Mouse (Mus musculus) ES-Bruce4 (cell line): ENCODE results near the gene Cs. TPM values are rescaled to one million over a fixed set of nuclear protein-coding genes. Genes with fewer than 3 reads are reported as not detected.

Source experiments
- H3K27ac ChIP-seq: 2 replicates; pipeline ENCODE4 v1.5.1; 2012; ENCODE audit warnings: low read length, inconsistent platforms; ENCODE audit not compliant: insufficient read depth
- H3K27me3 ChIP-seq: 2 replicates; pipeline ENCODE4 v1.6.1; 2012; ENCODE audit warnings: mild to moderate bottlenecking, low read length, inconsistent platforms; ENCODE audit not compliant: control insufficient read depth, poor library complexity, insufficient read depth, severe bottlenecking
- H3K36me3 ChIP-seq: 2 replicates; pipeline ENCODE4 v1.6.1; 2012; ENCODE audit warnings: inconsistent platforms, mild to moderate bottlenecking, low read length, moderate library complexity; ENCODE audit not compliant: control insufficient read depth, poor library complexity, insufficient read depth, severe bottlenecking
- H3K4me1 ChIP-seq: one replicate; pipeline ENCODE4 v1.8.1; 2011; ENCODE audit warnings: low read length; ENCODE audit not compliant: control insufficient read depth, insufficient read depth
- H3K4me3 ChIP-seq: 2 replicates; pipeline ENCODE4 v1.5.1; 2011; ENCODE audit warnings: low read depth, mild to moderate bottlenecking, low read length
- H3K9ac ChIP-seq: 2 replicates; pipeline ENCODE4 v1.6.1; 2012; ENCODE audit warnings: low read depth, mild to moderate bottlenecking, inconsistent platforms; ENCODE audit not compliant: poor library complexity, severe bottlenecking
- H3K9me3 ChIP-seq: replicated peaks from 2 replicates; pipeline ENCODE4 v1.6.1; 2012; ENCODE audit warnings: mild to moderate bottlenecking, low read length, inconsistent platforms; ENCODE audit not compliant: control insufficient read depth, poor library complexity, insufficient read depth, severe bottlenecking
- CTCF ChIP-seq: IDR thresholded peaks from one replicate; pipeline ENCODE4 v1.8.1; 2011; ENCODE audit warnings: low read depth, low read length
- EP300 ChIP-seq: IDR thresholded peaks from 2 replicates; pipeline ENCODE4 v1.6.1; 2011; ENCODE audit warnings: low read depth, low read length; ENCODE audit not compliant: insufficient read depth
- POLR2A ChIP-seq: IDR thresholded peaks from one replicate; pipeline ENCODE4 v1.8.1; 2011; ENCODE audit warnings: low read length; ENCODE audit not compliant: insufficient read depth
- polyA plus RNA-seq: library from polyadenylated mRNA; stranded (reverse); fragments of >200 nt; gene quantifications from 2 replicates; pipeline ENCODE4 v1.2.4, GENCODE M21; 2011; ENCODE audit warnings: low read depth; ENCODE audit not compliant: missing spikeins, insufficient read depth, insufficient read length

Cs gene
- polyA plus RNA-seq, 1 experiment: 197 TPM

DNA sequence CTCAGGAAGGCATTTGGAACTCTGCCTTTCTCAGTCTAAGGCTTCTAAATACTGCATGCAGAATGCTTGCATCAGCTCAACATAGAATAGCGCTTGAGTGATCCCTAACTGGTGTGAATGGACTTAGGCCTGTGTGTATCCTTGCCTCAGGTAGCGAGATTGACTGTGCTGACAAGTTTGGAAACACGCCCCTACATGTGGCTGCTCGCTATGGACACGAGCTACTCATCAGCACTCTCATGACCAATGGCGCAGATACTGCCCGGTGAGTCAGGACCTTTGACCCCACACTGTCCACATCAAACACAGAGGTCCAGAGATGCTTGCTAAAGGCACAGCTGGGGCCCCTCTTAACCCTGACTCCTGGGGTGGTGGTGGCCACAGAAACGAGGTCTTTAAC is 44.9 kb downstream of the Cs start:
- Histone ChIP-seq H3K9ac (no peak overlapping the region), H3K4me3 (no peak overlapping the region), H3K27me3 (no peaks in the 10 kb centered on the region), H3K4me1 (no peaks in the 10 kb centered on the region), H3K36me3 (peaks cover 44% of the 10 kb centered on the region), H3K27ac (no peak overlapping the region), H3K9me3 (no peaks in the 10 kb centered on the region)
- TF ChIP-seq CTCF (no peak), POLR2A (no peak), EP300 (no peak)

DNA sequence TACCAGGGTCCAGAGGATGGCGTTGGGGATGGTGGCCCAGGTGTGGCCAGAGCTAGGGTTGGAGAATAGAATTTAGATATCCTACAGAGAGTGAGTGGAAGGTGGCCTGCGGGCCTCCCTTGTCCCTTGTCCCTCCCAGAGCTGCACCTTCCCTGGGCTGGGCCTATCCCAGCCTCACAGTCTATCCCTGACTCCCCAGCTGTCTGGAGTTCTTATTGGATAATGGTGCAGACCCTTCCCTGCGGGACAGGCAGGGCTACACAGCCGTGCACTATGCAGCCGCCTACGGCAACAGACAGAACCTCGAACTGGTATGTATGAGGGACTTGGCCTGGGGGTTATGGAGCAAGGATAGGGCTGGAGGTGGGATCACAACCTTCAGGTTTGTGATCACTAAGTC is 48.4 kb downstream of the Cs start:
- Histone ChIP-seq H3K4me1 (no peaks in the 10 kb centered on the region), H3K9me3 (no peaks in the 10 kb centered on the region), H3K27me3 (no peaks in the 10 kb centered on the region), H3K27ac (no peak overlapping the region), H3K36me3 (peaks cover 68% of the 10 kb centered on the region), H3K4me3 (no peak overlapping the region), H3K9ac (no peak overlapping the region)
- TF ChIP-seq CTCF: no peak
- no peak for TF ChIP-seq POLR2A
- TF ChIP-seq EP300: no peak

- no peak for TF ChIP-seq CTCF
- no peak for TF ChIP-seq POLR2A
- no peak for TF ChIP-seq EP300
- Histone ChIP-seq H3K9me3 (no peaks in the 10 kb centered on the region), H3K4me3 (no peak overlapping the region), H3K9ac (no peak overlapping the region), H3K27ac (no peak overlapping the region), H3K27me3 (no peaks in the 10 kb centered on the region), H3K36me3 (peaks cover 56% of the 10 kb centered on the region), H3K4me1 (no peaks in the 10 kb centered on the region)
These were observed 51.4 kb downstream of the Cs start for GRCm38 (mm10) chr10:128388941-128389340.

DNA sequence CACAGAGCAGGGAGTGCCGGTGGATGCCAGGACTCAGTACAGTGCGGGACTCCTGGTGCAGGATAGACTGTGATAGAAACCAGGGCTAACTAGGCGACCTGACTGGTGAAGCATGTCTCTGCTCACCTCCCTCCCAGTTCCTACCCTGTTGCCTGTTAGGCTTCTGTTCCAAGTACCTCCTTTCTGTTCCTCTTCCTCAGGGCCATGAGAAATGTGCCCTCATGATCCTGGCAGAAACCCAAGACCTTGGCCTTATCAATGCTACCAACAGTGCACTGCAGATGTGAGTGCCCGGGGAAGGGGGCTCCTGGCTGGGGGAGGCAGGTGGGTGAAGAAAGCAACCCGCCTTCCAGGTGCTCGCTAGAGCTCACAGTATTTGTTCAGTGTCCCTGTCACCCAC is 52.0 kb downstream of the Cs start:
- Histone ChIP-seq H3K36me3 (peaks cover 52% of the 10 kb centered on the region), H3K4me3 (no peak overlapping the region), H3K27me3 (no peaks in the 10 kb centered on the region)

DNA sequence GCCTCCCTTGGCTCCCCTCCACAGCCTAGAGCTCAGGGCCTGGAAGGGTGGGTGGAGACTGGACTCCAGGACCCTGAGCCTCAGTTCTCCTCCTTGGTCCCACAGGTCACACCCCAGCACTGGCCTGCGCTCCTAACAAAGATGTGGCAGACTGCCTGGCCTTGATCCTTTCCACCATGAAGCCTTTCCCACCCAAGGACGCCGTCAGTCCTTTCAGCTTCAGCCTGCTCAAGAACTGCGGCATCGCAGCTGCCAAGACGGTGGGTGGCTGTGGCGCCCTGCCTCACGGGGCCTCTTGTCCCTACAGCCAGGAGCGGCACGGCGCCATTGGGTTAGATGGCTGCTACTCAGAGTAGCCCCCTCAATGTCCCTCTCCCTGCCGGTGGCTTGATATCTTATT is 52.8 kb downstream of the Cs start:
- Histone ChIP-seq H3K36me3 (peaks cover 48% of the 10 kb centered on the region), H3K4me3 (no peak overlapping the region), H3K27me3 (no peaks in the 10 kb centered on the region), H3K27ac (no peak overlapping the region), H3K4me1 (no peaks in the 10 kb centered on the region), H3K9me3 (no peaks in the 10 kb centered on the region), H3K9ac (no peak overlapping the region)
- no peak for TF ChIP-seq CTCF
- TF ChIP-seq POLR2A: no peak
- no peak for TF ChIP-seq EP300

More for the DNA sequence above, 52.0 kb downstream of the Cs start:
- Histone ChIP-seq H3K4me1 (no peaks in the 10 kb centered on the region), H3K27ac (no peak overlapping the region), H3K9me3 (no peaks in the 10 kb centered on the region), H3K9ac (no peak overlapping the region)
- no peak for TF ChIP-seq CTCF
- TF ChIP-seq EP300: no peak
- no peak for TF ChIP-seq POLR2A

DNA sequence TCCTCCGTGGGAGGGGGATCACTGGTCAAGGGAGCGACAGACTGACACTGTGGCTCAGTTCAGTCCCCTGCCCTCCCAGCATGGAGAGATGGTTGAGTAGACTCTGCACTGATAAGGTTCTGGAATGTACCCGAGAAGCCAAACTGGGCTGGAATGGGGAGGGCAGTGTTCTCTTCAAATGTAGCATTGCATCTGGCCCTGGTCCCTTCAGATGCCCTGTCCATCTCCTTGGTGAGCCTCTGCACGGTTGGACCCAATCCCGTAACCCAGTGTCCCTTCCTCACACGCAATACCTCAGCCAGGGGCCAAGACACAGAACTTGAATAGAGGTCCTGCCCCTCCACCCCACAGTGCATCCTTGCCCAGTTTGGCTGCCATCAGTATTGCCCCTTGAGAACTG is 54.3 kb downstream of the Cs start:
- no peaks in the 10 kb centered on the region for H3K4me1 ChIP-seq
- no peaks in the 10 kb centered on the region for H3K27me3 ChIP-seq
- H3K9ac ChIP-seq: no peak overlapping the region
- TF ChIP-seq POLR2A (no peak), EP300 (no peak), CTCF (no peak)
- no peak overlapping the region for H3K4me3 ChIP-seq
- no peak overlapping the region for H3K27ac ChIP-seq
- no peaks in the 10 kb centered on the region for H3K9me3 ChIP-seq
- peaks cover 42% of the 10 kb centered on the region for H3K36me3 ChIP-seq
